Mouse (Mus musculus): ENCODE data around the gene Dcdc2a. TPM values are rescaled to one million over a fixed set of nuclear protein-coding genes. Genes with fewer than 3 reads are reported as not detected.

Dcdc2a gene
- polyA plus RNA-seq, 1 experiment from 2014 or later: 0.13 TPM

DNA sequence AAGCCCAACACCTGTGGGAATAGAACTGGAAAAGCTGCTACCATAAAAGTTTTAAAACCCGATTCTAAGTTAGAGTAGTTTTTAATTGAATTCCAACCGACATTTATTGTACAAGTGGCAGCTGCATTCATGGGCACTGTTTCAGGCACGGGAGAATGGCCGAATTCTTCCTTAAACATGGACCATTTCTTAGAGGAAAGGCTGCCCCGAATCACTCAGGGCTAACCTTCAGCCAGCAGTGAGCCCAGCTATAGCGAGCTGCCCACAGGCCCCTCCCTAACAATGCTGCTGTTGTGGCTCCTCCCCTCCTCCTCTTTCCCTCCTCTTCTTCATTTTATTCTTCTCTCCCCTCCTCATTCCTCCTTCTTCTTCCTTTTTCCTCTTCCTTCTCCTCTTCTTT lies 44.8 kb downstream of the Dcdc2a start:
- no peak for ATAC-seq
- H3K36me3 ChIP-seq (ENCODE audit: control insufficient read depth, insufficient read depth): no peaks in the 10 kb centered on the region
- H3K9me3 ChIP-seq (ENCODE audit: control insufficient read depth): no peaks in the 10 kb centered on the region
- no peak for TF ChIP-seq CTCF (IDR thresholded peaks at IDR 0.05; ENCODE audit: low read depth)
- H3K4me2 ChIP-seq (replicated peaks; ENCODE audit: low read depth): no peak overlapping the region
- no peaks in the 10 kb centered on the region for H3K27me3 ChIP-seq (replicated peaks; ENCODE audit: control insufficient read depth, insufficient read depth, low read length)
- H3K4me1 ChIP-seq (replicated peaks; ENCODE audit: control insufficient read depth, insufficient read depth, low read length): no peaks in the 10 kb centered on the region
- no peak overlapping the region for H3K9ac ChIP-seq (ENCODE audit: low read depth, low read length)
- WGBS: 84% methylated on average over 6 of the region's 6 CpGs
- H3K4me3 ChIP-seq (ENCODE audit: low read depth, low read length): no peak overlapping the region
- no peak overlapping the region for H3K27ac ChIP-seq (ENCODE audit: low read depth, low read length)

DNA sequence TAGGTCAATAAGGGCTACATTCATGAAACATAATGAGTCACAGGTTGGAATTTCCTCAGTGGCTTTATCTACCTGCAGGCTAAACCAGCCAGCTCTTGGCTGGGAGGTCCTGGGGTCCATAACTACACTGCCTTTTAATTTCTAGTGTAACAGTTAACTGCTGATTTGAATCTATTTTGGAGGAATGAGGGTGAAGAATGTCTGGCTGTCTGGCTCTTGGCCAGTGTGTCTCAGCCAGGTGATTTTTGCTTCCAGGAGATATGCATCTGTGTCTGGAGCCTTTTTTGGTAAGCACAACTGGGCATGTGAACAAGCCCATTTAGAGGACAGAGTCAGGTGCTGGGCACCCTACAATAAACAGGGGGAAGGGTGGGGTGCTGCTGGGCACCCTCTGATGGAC lies 49.9 kb downstream of the Dcdc2a start:
- no peak overlapping the region for H3K9ac ChIP-seq (ENCODE audit: low read depth, low read length)
- H3K27ac ChIP-seq (ENCODE audit: low read depth, low read length): no peak overlapping the region
- H3K36me3 ChIP-seq (ENCODE audit: control insufficient read depth, insufficient read depth): no peaks in the 10 kb centered on the region
- H3K4me2 ChIP-seq (replicated peaks; ENCODE audit: low read depth): no peak overlapping the region
- H3K27me3 ChIP-seq (replicated peaks; ENCODE audit: control insufficient read depth, insufficient read depth, low read length): no peaks in the 10 kb centered on the region
- H3K9me3 ChIP-seq (ENCODE audit: control insufficient read depth): no peaks in the 10 kb centered on the region
- no peaks in the 10 kb centered on the region for H3K4me1 ChIP-seq (replicated peaks; ENCODE audit: control insufficient read depth, insufficient read depth, low read length)
- ATAC-seq: no peak
- no peak overlapping the region for H3K4me3 ChIP-seq (ENCODE audit: low read depth, low read length)
- TF ChIP-seq CTCF (IDR thresholded peaks at IDR 0.05; ENCODE audit: low read depth): no peak

DNA sequence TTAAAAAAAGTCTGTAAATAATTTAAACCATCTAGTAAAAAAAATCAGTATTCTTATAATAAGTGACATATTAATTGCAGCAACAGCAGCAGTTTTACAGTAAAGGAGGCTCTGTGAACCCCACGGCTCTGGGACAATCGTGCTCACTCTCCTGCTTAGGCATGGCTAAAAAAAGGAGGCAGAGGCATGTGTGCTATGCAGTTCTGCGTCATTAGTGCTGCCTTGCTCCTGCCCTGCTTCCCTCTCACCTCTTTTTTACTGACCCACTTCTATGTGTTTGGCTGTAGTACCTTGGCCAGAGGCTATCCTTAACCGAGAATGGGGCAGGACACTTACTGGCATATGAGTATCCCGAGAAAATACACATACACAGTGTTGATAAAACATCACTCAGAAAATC lies 50.9 kb downstream of the Dcdc2a start:
- Histone ChIP-seq H3K36me3 (ENCODE audit: control insufficient read depth, insufficient read depth) (no peaks in the 10 kb centered on the region), H3K27me3 (replicated peaks; ENCODE audit: control insufficient read depth, insufficient read depth, low read length) (no peaks in the 10 kb centered on the region), H3K4me3 (ENCODE audit: low read depth, low read length) (no peak overlapping the region), H3K9ac (ENCODE audit: low read depth, low read length) (no peak overlapping the region), H3K9me3 (ENCODE audit: control insufficient read depth) (no peaks in the 10 kb centered on the region), H3K27ac (ENCODE audit: low read depth, low read length) (no peak overlapping the region), H3K4me1 (replicated peaks; ENCODE audit: control insufficient read depth, insufficient read depth, low read length) (no peaks in the 10 kb centered on the region), H3K4me2 (replicated peaks; ENCODE audit: low read depth) (no peak overlapping the region)
- 63% methylated on average over 5 of the region's 5 CpGs for WGBS
- ATAC-seq: no peak
- no peak for TF ChIP-seq CTCF (IDR thresholded peaks at IDR 0.05; ENCODE audit: low read depth)

DNA sequence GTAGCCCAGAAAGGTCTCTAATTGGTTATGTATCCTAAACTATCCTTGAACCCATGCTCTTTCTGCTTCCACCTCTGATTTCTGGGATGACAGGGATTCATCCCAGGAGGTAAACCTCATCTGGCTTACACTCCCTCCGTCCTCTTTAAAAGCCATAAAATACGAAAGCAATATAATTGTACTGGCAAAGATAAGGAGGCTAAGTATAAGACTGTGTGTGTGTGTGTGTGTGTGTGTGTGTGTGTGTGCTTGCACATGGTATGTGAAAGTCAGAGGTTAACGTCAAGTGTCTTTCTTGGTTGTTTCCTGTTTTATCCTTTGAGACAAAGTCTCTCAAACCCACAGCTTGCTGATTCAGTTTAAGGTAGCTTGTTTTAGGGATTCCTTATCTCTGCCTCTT lies 52.5 kb downstream of the Dcdc2a start:
- no peak overlapping the region for H3K4me2 ChIP-seq (replicated peaks; ENCODE audit: low read depth)
- H3K9ac ChIP-seq (ENCODE audit: low read depth, low read length): no peak overlapping the region
- H3K27ac ChIP-seq (ENCODE audit: low read depth, low read length): no peak overlapping the region
- H3K4me3 ChIP-seq (ENCODE audit: low read depth, low read length): no peak overlapping the region
- H3K36me3 ChIP-seq (ENCODE audit: control insufficient read depth, insufficient read depth): no peaks in the 10 kb centered on the region
- no peaks in the 10 kb centered on the region for H3K9me3 ChIP-seq (ENCODE audit: control insufficient read depth)
- no peaks in the 10 kb centered on the region for H3K27me3 ChIP-seq (replicated peaks; ENCODE audit: control insufficient read depth, insufficient read depth, low read length)
- WGBS: 23% methylated on average over 3 of the region's 3 CpGs
- no peak for ATAC-seq
- no peaks in the 10 kb centered on the region for H3K4me1 ChIP-seq (replicated peaks; ENCODE audit: control insufficient read depth, insufficient read depth, low read length)
- no peak for TF ChIP-seq CTCF (IDR thresholded peaks at IDR 0.05; ENCODE audit: low read depth)

DNA sequence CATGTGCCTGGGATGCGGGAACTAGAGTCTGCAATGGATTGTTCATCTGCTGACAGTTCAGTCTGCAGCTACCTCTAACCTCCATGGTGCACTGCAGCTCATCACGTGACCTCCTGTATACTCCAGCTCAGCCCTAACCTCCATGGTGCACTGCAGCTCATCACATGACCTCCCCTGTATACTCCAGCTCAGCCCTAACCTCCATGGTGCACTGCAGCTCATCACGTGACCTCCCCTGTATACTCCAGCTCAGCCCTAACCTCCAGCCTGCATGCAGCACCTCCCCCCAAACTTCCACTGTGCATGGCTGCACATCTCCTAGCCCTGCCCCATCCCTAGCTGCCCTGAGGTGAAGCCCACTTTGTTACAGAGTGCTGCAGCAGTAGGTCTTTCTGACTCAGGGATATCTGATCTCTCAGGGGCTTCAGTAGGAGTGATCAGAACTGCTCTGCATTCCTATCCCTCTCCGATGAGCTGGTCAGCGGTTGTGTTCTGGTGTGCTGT lies 54.8 kb downstream of the Dcdc2a start:
- H3K27me3 ChIP-seq (replicated peaks; ENCODE audit: control insufficient read depth, insufficient read depth, low read length): no peaks in the 10 kb centered on the region
- H3K27ac ChIP-seq (ENCODE audit: low read depth, low read length): no peak overlapping the region
- WGBS: 79% methylated on average over 5 of the region's 5 CpGs
- TF ChIP-seq CTCF (IDR thresholded peaks at IDR 0.05; ENCODE audit: low read depth): no peak
- no peak overlapping the region for H3K9ac ChIP-seq (ENCODE audit: low read depth, low read length)
- H3K36me3 ChIP-seq (ENCODE audit: control insufficient read depth, insufficient read depth): no peaks in the 10 kb centered on the region
- H3K9me3 ChIP-seq (ENCODE audit: control insufficient read depth): no peaks in the 10 kb centered on the region
- H3K4me3 ChIP-seq (ENCODE audit: low read depth, low read length): no peak overlapping the region
- H3K4me2 ChIP-seq (replicated peaks; ENCODE audit: low read depth): no peak overlapping the region
- no peak for ATAC-seq
- 0 out of 2 replicates have a peak, but pooled peaks cover 2% of the 10 kb centered on the region for H3K4me1 ChIP-seq (replicated peaks; ENCODE audit: control insufficient read depth, insufficient read depth, low read length)

DNA sequence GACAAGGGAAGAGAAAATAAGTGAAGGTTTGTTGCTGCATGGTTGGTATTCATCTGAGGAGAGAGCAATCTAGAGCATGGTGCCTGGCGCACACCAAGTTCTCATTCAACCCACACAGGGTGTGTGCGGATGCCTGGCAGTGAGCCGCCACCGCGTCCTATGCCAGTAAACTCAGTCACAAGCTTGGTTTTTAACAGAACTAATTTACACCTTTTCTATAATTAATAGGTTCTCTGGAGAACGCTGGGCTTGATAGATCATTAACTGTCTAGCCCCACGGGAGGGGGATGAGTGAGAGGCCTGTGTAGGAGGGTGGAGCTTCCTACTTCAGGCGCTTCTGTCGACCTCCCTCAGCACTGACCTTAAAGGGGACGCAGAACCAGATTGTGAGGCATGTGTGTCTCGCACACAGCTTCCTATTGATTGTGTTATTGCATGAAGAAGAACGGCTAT lies 59.7 kb downstream of the Dcdc2a start:
- no peaks in the 10 kb centered on the region for H3K36me3 ChIP-seq (ENCODE audit: control insufficient read depth, insufficient read depth)
- no peaks in the 10 kb centered on the region for H3K27me3 ChIP-seq (replicated peaks; ENCODE audit: control insufficient read depth, insufficient read depth, low read length)
- 16% methylated on average over 12 of the region's 12 CpGs for WGBS
- H3K4me1 ChIP-seq (replicated peaks; ENCODE audit: control insufficient read depth, insufficient read depth, low read length): 0 out of 2 replicates have a peak, but pooled peaks cover 2% of the 10 kb centered on the region
- ATAC-seq: peak; percentile 67; the same call in 1 of the 2 replicates
- peak overlapping the region; percentile 87 for H3K4me2 ChIP-seq (replicated peaks; ENCODE audit: low read depth)
- TF ChIP-seq CTCF (IDR thresholded peaks at IDR 0.05; ENCODE audit: low read depth): no peak
- peak overlapping the region; percentile 41 for H3K4me3 ChIP-seq (ENCODE audit: low read depth, low read length)
- H3K9me3 ChIP-seq (ENCODE audit: control insufficient read depth): no peaks in the 10 kb centered on the region
- H3K9ac ChIP-seq (ENCODE audit: low read depth, low read length): peak overlapping the region; percentile 37; the same call in 1 of the 2 replicates
- H3K27ac ChIP-seq (ENCODE audit: low read depth, low read length): no peak overlapping the region
